Mouse (Mus musculus): ENCODE measurements around the gene Rita1.

Rita1 gene

GRCm38 (mm10) chr5:120583511-120583910, 28.9 kb downstream of the Rita1 start:
- in situ Hi-C loops (cut with MboI; ENCODE audit: low pct_unique_long_range_greater_than_20kb in 1 of 2, low sequenced_read_pairs in 2 of 2, unreplicated experiment in 1 of 2), result no loop called here

DNA sequence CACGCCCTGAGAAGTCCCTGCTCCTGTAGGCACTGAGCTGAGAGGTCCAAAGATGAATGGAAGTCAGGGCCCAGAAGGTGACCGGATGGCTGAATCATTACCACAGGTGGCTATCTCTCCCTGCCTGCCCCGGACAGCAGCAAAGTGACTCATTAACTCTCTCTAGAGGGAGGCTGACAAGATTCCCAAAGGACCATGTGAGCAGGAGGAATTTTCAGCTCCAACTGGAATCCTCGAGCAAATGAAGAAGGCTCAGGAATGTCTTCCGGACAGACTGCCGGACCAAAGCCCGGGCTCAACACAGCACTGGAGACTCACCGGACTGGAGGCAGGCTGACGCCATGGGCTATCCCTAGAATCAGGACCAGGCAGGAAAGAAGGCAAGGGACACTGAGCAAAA, 30.4 kb downstream of the Rita1 start:
- in situ Hi-C loops (cut with MboI; ENCODE audit: low pct_unique_long_range_greater_than_20kb in 1 of 2, low sequenced_read_pairs in 2 of 2, unreplicated experiment in 1 of 2), result no loop called here

GRCm38 (mm10) chr5:120579898-120580626, 32.3 kb downstream of the Rita1 start:
- in situ Hi-C loops (cut with MboI; ENCODE audit: low pct_unique_long_range_greater_than_20kb in 1 of 2, low sequenced_read_pairs in 2 of 2, unreplicated experiment in 1 of 2), result no loop called here

- in situ Hi-C loops (cut with MboI; ENCODE audit: low pct_unique_long_range_greater_than_20kb in 1 of 2, low sequenced_read_pairs in 2 of 2, unreplicated experiment in 1 of 2), result no loop called here
These were observed 33.0 kb downstream of the Rita1 start for GRCm38 (mm10) chr5:120579211-120579897.

GRCm38 (mm10) chr5:120578504-120579081, 33.8 kb downstream of the Rita1 start:
- in situ Hi-C loops (cut with MboI; ENCODE audit: low pct_unique_long_range_greater_than_20kb in 1 of 2, low sequenced_read_pairs in 2 of 2, unreplicated experiment in 1 of 2), result no loop called here

GRCm38 (mm10) chr5:120577935-120578441, 34.4 kb downstream of the Rita1 start:
- in situ Hi-C loops (cut with MboI; ENCODE audit: low pct_unique_long_range_greater_than_20kb in 1 of 2, low sequenced_read_pairs in 2 of 2, unreplicated experiment in 1 of 2), result no loop called here

GRCm38 (mm10) chr5:120576781-120577301, 35.5 kb downstream of the Rita1 start:
- in situ Hi-C loops (cut with MboI; ENCODE audit: low pct_unique_long_range_greater_than_20kb in 1 of 2, low sequenced_read_pairs in 2 of 2, unreplicated experiment in 1 of 2), result no loop called here

- in situ Hi-C loops (cut with MboI; ENCODE audit: low pct_unique_long_range_greater_than_20kb in 1 of 2, low sequenced_read_pairs in 2 of 2, unreplicated experiment in 1 of 2), result no loop called here
These were observed 37.8 kb downstream of the Rita1 start for GRCm38 (mm10) chr5:120574469-120575063.

DNA sequence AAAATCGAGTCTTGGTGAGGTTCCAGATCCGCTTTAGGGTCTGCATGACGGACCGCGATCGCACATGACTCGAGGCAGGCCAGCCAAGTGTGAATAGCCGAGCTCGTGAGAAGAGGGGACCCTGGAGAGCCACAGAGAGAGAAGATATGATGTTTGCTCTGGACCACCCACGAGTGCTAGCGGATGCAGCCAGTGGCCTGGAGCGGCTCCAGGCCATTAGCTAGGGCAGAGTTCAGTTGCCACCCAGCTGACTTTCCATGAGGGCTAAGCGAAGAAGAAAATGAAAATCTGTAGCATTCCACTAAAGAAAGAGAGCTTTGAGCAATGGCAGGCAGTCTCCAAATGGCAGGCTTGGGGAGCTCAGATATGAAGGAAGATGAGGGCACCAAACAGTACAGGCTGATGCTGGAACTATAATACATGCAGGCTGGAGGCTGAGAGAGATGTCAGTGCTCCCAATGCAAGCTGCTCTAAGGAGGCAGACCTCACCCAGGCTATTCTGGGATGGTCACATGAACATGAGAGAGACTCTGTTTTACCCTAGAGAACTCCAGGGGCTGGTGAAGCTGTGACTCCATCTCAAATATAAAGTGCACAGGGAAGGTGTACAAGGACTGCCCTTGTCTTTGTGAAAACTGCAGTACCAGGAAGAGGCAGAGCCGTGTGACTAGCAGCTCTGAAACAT, 41.2 kb downstream of the Rita1 start:
- in situ Hi-C loops (cut with MboI; ENCODE audit: low pct_unique_long_range_greater_than_20kb in 1 of 2, low sequenced_read_pairs in 2 of 2, unreplicated experiment in 1 of 2), result no loop called here

- in situ Hi-C loops (cut with MboI; ENCODE audit: low pct_unique_long_range_greater_than_20kb in 1 of 2, low sequenced_read_pairs in 2 of 2, unreplicated experiment in 1 of 2), result no loop called here
These were observed 42.0 kb downstream of the Rita1 start for GRCm38 (mm10) chr5:120570289-120570897.

DNA sequence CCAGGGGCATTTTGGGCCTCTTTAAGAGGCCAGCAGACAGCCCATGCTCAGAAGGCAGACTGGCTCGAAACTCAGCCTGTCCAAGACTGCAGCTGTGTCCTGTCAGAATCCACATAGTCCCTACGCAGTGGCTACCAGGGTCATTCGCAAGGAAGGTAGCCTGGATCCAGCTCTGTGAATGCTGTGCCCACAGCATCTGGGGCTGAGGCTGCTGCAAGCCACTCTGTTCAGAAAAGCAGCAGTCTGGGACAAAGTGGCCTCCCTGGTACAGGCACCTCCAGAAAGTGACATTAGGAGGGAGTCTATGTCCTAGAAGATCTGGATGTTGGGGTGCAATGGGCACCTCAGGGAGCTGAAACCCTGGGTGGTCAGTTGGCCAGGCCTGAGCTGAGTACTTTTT, 42.6 kb downstream of the Rita1 start:
- in situ Hi-C loops (cut with MboI; ENCODE audit: low pct_unique_long_range_greater_than_20kb in 1 of 2, low sequenced_read_pairs in 2 of 2, unreplicated experiment in 1 of 2), result no loop called here

DNA sequence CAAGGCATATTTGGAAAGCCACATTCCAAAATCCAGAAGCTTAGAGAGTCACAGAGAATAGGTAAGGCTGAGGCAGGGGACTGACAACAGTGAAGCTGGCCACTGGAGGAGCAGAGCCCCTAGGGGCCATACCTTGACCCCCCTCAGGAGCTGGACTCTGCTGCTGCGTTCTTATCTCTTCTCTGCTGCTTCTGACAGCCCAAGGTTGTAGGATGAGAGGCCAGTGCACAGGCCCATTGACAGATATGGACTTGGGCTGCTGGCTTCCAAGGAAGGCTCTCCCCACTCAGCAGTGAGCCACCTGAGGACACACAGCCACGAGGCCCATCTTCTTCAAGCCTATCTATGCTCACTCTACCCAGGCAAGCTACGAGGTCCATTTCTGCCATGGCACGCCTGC, 43.4 kb downstream of the Rita1 start:
- in situ Hi-C loops (cut with MboI; ENCODE audit: low pct_unique_long_range_greater_than_20kb in 1 of 2, low sequenced_read_pairs in 2 of 2, unreplicated experiment in 1 of 2), result no loop called here

- in situ Hi-C loops (cut with MboI; ENCODE audit: low pct_unique_long_range_greater_than_20kb in 1 of 2, low sequenced_read_pairs in 2 of 2, unreplicated experiment in 1 of 2), result no loop called here
These were observed 44.0 kb downstream of the Rita1 start for GRCm38 (mm10) chr5:120568336-120568768.

- in situ Hi-C loops (cut with MboI; ENCODE audit: low pct_unique_long_range_greater_than_20kb in 1 of 2, low sequenced_read_pairs in 2 of 2, unreplicated experiment in 1 of 2), result no loop called here
These were observed 44.6 kb downstream of the Rita1 start for GRCm38 (mm10) chr5:120567761-120568211.

DNA sequence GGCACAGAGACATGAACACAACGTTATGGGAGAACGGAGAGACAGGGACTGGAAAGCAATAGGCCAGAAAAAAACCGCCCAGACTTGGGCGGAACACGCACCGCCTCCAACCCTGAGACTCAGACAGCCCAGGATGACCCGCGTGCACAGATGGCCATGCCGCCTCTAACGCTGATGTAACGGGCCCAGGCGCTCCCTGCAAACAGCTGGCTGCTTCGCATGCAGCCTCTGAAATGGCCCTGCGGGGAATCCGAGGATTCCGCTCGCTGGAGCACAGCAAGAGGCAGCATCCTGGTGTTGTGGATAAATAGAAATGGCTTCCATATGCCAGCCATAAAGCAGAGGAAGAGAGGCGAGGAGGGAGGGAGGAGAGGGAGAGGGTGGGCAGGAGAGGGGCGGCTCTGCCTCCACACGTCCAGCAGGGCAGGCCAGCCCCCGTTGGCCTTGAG, 45.1 kb downstream of the Rita1 start:
- in situ Hi-C loops (cut with MboI; ENCODE audit: low pct_unique_long_range_greater_than_20kb in 1 of 2, low sequenced_read_pairs in 2 of 2, unreplicated experiment in 1 of 2), result no loop called here

GRCm38 (mm10) chr5:120566681-120567252, 45.6 kb downstream of the Rita1 start:
- in situ Hi-C loops (cut with MboI; ENCODE audit: low pct_unique_long_range_greater_than_20kb in 1 of 2, low sequenced_read_pairs in 2 of 2, unreplicated experiment in 1 of 2), result no loop called here

DNA sequence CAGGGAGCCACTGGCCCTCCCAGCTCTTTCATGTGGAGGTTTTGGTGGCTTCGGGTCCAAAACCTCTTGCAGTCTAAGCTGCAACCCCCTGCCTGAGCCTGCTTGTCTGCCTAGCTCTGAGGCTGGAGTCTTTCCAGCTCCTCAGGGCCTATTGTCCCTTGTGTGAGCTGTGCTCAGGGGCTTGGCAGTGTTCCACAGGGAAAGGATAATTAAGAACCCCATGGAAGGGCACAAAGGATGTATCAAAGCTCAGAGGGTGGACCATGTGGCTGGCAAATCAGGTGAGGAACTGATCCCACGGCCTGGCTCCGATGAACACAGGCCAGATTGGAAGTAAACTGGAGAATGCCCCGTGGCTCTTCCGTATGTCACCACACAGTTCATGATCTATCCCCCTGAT, 46.3 kb downstream of the Rita1 start:
- in situ Hi-C loops (cut with MboI; ENCODE audit: low pct_unique_long_range_greater_than_20kb in 1 of 2, low sequenced_read_pairs in 2 of 2, unreplicated experiment in 1 of 2), result no loop called here

Data from mouse embryonic stem cell (cell line).